Mouse (Mus musculus) left cerebral cortex, postnatal 25 days (tissue): ENCODE data around the gene Bysl. TPM values are rescaled to one million over a fixed set of nuclear protein-coding genes. Genes with fewer than 3 reads are reported as not detected.
"Not testable (repeated sequence)": the region's sequence is repeated elsewhere in the genome, so short reads cannot be mapped to it uniquely, and the experiment has no call there.

ENCODE experiments used
- DNase-seq, 2 experiments: peaks; one replicate each; pipeline ENCODE4 v3.0.0; 2022; ENCODE audit warnings: low spot score in 2 of 2, mixed read lengths in 1 of 2
- intact Hi-C: fragments of 180-260 bp; cut with DNase I; formaldehyde crosslinking; loops from one replicate; pipeline ENCODE4 v1.15.1; 2025
- total RNA-seq, 2 experiments: library from RNA; stranded (reverse); gene quantifications; 2 replicates each; pipeline ENCODE4 v1.2.3; 2021

The Bysl gene
- 10 to 100 TPM; 18.2 to 18.5 TPM for total RNA-seq

DNA sequence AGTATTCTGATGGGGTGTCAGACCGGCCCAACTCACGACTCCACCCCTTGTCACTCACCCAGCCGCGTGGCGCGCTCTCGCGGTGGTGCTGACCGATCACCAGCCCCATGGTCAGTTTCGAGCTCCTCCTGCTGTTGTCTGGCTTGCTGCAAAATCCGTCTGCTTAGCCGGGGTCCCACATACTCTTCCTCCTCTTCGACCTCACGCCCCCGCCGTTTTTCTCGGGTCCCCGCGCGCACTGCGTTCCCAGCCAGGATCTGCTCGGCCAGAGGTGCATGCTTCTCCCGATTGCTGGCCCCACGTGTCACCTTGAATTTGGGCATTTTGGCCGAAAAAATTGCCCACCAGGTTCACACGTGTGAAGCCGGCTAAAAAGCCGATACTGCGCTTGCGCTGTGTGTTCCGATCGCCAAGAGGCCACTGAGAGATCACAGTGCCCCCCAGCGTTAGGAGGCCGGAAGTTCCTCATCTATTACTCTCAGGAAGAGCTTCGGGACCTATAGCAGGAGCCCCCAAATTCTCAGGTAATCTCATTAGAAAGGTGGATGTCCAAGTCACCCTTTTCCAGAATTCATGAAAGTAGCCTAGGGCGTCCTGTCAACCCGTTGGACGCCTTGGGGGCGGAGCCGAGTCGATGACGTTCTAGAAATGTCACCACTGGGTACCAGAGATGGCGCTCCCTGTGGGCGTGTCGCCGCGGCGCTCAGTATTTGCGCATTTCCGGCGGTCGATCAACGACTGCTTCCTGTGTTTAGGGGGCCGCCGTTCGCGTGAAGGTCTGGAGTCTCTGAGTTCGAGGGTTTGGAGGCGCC lies at the start of gene Bysl, which contains the start of the genes Med20 and Gm20517:
Bysl (minus strand) TSS at position 644 of the 812 bp plus-strand sequence.
Med20 (plus strand) TSS at position 734 of the 812 bp plus-strand sequence.
Gm20517 (plus strand) TSS at position 741 of the 812 bp plus-strand sequence.
- DNase-seq = peak; percentile 96 to 98
- intact Hi-C loops = loop anchor here (5.0 kb wide), 1 partner anchor 76 kb away; the partner anchor contains the start of genes Frs3 and Tomm6

DNA sequence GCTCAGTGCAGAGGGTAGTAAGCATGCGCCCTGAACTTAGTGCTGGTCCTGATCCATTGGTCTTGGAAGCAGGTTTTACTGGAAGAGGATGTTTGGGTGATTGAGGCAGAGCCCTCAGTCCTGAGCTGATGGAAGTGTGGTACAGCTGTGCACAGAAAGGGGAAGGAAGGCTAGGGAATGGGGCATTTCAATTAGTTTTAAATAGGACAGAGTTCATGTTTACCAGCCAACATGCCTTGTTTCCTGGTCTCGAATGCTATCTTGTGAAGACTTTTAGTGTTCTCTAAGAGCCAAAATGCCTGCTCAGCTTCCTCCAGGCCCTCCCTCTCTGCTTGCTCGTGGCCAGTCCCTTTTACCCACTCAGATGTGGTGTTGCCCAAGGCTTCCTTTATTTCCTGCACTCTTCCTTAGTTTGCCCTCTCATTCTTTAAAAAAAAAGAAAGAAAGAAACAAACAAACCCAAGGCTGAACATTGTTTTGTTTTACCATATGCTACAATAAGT lies 47.5 kb upstream of the Bysl start:
- DNase-seq = no peak
- intact Hi-C loops = no loop called here

DNA sequence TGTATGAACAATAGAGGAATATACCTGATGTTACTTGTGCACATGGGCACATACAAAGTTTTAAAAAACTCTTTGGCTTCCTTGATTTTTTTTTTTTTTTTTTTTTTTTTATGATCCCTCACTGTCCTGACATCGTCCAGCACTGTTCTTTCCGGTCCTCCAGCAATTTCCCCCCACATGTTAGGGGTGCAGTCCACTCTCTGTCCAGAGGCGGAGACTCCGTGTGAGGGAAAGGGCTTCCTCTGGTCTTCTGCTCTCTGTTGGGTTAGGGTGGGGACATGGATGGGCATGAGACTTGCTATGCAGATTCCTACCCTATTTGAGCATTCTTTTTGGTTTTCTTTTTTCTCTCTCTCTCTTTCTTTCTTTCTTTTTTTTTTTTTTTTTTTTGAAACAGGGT lies 46.6 kb upstream of the Bysl start:
- no peak for DNase-seq
- intact Hi-C loops = no loop called here

DNA sequence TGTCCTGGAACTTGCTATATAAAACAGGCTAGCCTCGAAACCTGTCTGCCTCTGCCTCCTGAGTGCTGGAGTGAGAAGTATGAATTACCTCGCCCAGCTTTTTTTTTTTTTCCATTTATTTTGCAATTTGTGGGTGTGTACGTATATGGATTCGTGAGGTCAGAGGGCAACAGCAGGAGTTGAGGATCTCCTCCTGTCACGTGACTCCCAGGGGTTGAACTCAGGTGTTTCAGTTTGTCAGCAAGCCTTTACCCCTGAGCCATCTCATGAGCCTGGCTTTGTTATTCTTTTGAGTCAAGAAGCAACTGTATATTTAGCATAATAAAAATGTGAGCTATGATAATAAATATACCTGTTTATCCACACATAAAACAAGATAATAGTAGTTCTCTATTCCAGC lies 44.4 kb upstream of the Bysl start:
- no peak for DNase-seq
- intact Hi-C loops = no loop called here

DNA sequence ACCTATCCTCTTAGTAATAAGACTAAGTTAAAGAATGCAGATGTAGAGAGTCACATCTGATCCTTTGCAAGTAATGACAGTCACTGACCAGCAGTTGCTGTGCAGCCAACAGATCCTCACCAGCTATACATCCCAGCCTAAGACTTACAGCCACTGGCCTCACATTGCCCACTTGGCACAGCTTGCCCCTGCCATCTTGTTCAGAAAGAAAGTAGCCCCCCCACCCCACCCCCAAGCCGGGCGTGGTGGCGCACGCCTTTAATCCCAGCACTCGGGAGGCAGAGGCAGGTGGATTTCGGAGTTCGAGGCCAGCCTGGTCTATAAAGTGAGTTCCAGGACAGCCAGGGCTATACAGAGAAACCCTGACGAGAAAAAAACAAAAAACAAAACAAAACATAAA lies 43.1 kb upstream of the Bysl start:
- intact Hi-C loops, DNase-seq: not testable (repeated sequence)

DNA sequence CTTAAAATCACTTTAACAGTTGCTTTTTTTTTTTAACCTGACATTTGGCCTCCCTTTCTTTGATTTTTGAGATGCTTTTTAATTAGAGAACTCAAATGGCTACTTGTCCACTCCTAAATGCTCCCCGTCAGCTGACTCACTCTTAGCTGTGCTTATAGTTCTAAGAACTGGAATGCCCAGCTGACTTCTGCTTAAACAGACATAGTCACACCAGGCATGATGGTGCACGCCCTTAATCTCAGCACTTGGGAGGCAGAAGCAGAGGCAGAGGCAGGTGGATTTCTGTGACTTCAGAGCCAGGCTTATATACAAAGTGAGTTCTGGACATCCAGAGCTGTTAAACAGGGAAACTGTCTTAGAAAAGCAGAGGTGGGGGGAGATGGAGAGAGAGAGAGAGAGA lies 40.7 kb upstream of the Bysl start:
- intact Hi-C loops = no loop called here
- DNase-seq = no peak

DNA sequence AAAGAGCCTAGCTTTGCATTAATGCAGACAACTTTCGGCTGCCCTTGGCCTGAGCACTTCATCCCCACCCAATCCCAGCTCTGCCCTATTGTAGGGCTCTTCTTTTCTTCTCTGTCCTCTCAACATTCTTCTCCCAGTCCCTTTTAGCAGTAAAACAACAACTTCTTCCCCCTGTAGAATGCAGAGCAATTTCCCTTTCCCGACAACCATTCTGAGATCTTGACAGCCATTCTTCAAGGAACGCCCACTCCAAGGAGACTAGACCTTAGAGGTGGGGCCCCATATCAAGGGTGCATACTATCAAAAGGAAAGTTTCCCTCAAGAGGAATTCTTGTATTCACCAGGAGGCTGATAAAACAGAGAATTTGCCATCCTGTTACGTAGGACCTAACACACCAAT lies 37.7 kb upstream of the Bysl start:
- intact Hi-C loops = no loop called here
- DNase-seq = no peak

DNA sequence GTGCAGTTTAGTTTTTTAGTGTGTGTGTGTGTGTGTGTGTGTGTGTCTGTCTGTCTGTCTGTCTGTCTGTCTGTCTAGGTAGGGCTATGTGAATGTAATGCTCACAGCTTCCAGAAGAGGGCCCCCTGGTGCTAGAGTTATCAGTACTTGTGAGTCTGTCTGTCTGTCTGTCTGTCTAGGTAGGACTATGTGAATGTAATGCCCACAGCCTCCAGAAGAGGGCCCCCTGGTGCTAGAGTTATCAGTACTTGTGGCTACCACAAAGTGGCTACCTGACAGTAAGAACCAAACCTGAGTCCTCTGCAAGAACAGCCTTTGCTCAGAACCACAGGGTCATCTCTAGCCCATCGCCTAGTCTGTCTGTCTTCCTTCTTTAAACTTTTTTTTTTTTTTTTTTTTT lies 35.4 kb upstream of the Bysl start:
- peak; percentile 27 to 58 for DNase-seq
- intact Hi-C loops = loop anchor here (1.0 kb wide), 1 partner anchor 30 kb away; no protein-coding TSS in a partner anchor

DNA sequence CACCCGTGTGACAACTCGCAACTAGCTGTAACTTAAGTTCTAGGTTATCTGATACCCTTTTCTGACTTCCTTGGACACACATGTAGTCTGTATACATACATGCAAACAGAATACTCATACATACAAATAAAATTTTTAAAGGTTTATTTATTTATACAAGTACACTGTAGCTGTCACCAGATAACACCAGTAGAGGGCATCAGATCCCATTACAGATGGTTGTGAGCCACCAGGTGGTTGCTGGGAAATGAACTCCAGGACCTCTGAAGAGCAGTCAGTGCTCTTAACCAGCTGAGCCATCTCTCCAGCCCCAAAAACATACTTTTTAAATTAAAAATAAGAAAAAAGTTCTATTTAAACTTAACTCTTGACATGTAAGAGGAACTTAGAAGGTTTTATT lies 31.7 kb upstream of the Bysl start:
- intact Hi-C loops = no loop called here

DNA sequence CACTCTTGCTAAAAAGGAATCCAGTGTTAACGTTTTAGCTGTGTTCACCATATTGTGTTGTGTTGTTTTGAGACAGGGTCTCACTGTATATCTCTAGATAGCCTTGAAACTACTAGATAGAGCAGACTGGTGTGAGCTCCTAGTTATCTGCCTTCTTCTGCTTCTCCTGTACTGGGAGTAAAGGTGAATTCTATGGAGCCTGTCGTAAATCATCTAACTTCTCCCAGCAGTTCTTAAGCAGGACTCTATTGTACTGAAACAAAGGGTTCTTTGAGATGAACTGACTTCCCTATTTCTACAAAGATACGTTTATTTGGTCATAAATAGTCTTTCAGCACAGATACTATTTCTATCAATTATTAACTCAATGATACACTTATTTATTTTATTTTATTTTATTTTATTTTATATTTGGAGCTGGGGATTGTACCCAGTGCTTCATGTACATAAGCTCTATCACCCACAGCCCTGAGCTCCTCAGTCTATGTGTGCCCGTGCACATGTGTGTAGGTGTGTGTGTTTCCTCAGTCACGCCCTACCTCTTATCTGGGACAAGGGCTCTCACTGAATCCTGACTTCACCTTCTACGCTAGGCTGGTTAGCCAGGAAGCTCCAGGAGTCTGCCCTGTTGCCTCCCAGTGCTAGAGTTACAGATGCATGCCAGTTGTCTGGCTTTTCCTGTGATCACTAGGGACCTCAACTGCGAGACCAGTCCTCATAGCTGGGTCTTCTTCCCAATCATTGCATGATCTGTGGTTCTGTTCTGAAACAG lies 22.9 kb upstream of the Bysl start:
- DNase-seq = no peak
- intact Hi-C loops = no loop called here

More for the DNA sequence above, 31.7 kb upstream of the Bysl start:
- DNase-seq = no peak

DNA sequence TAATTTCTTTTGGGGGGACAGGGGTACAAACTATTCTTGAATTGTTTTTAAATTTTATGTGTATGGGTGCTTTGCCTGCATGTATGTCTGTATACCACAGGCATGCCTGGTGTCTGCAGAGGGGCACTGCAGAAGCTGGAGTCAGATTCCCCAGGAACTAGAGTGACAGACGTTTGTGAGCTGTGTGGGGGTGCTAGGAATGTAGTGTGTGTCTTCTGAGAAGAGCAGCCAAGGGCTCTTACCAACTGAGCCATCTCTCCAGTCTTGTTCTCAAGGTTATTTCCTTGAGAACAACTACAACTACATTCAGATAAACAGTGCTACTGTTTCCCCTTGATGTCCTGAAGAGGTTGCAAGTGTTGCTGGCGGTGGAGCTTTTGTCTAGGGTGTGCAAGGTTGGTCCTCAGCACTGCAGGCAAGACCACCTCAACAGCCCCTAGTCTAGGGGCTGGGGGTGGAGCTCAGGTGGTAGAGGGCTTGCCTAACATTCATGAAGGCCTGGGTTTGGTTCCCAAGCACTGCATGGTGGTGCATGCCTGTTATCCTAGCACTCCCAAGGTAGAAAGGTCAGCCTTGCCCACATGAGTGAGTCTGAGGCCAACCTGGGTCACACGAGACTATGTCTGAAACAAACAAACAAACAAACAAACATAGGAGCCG lies 21.0 kb upstream of the Bysl start:
- no peak for DNase-seq
- intact Hi-C loops = no loop called here

DNA sequence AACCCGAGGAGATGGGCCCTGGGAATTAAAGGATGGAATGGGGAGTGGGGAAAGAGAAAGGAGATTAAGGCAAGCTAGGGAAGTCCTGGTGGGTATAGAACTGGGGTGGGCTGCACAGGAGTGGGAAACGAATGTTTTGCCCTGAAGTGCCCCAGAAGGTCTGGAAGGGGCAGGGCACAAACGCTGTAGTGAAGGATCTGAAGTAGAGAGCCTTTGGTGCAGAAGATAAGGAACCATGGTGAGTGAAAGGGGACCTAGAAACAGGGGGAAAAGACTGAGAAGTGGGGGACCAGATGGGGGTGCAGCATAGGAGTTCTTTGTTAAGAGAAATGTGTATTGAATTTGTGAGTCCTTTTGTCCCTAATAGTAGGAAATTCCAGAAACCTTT lies 19.4 kb upstream of the Bysl start, which contains the start of gene Usp49:
Usp49 (plus strand) TSS at position 13 of the 388 bp plus-strand sequence.
- intact Hi-C loops = no loop called here
- no peak for DNase-seq

DNA sequence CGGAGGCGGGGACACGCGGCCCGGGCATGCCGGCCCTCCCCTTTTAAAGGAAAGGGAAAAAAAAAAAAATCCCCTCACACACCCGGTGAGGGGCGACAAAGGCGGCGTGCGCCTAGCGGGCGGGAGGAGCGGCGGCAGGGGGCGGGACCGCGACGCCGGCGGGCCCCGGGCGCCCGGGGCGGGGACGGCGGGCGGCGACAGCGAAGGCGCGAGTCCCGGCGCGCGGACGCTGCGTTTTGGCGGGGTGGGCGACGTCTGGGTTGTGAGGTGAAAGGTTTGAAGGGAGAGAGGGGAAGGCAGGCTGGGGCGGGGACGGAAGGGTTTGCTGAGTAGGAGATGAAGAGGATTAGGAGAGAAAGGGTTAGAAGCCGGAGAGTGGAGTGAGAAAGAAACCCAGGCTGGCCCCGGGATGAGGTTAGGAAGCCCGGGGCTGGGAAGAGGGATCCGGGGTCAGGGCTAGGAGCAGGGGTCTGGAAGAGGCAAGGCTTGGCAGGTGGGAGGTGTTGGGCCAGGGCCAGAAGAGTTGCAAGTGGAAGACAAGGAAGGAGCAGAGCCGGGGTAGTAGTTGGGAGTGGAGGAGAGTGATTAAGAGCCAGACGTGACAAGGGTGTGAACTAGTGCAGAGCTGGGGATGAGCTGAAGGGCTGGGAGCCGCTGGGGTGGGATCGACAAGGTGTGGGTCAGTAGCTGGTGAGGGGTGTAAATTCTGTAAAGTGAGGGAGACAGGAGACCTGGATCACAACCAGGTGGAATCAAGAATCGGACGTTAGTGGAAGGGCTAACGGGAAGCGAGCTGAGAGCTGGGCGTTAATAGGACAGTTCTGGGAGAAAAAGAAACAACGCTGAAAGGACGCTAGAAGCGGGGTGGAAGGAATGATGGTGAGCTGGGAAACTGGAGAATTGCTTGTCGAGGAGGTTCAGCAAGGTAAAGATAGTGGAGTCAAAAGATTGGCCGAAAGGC lies 18.7 kb upstream of the Bysl start:
- intact Hi-C loops = loop anchor here (1.0 kb wide), 1 partner anchor 58 kb away; the partner anchor contains the start of gene Tomm6
- DNase-seq = peak in 1 of 2 experiments; percentile 36

DNA sequence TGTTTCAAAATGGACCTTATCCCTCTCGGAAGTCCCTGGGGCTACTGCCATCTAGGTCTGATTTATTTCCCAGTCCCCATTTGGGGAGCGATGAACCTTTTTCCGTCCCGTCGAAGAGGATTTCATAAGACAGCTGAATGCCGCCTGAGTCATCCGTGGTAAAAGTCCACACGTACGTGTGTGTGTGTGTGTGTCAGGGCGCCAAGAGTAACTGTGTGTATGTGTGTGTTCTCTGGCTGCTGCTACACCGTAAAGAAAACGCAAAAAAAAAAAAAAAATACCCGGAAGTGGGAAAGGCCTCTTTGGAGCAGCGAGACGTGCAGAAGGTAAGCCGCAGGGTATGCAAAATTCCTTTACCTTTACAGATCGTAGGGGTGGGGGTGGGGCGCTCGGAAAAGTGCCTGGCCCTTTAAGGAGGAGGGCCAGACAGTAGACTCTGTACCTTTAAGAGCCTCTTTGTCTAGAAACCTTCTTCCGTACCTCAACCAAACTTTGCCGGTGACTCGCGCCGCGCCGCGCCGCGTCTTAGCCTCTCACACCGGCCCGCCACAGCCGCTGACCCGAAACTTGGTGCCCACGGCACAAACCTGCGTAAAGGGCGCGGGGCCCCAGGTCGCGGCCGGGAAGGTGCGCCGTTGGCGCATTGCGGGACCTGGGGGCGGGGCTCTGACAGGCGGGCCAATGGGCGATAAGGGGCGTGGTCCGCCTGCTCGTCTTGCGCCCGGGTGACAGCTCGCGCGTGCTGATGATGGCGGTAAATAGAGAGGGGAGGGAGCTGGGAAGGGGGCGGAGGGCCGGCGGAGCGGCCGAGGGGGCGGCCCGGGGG lies 17.8 kb upstream of the Bysl start:
- peak; percentile 95 to 96 for DNase-seq
- intact Hi-C loops = loop anchor here (1.0 kb wide), 1 partner anchor 59 kb away; the partner anchor contains the start of gene Tomm6

DNA sequence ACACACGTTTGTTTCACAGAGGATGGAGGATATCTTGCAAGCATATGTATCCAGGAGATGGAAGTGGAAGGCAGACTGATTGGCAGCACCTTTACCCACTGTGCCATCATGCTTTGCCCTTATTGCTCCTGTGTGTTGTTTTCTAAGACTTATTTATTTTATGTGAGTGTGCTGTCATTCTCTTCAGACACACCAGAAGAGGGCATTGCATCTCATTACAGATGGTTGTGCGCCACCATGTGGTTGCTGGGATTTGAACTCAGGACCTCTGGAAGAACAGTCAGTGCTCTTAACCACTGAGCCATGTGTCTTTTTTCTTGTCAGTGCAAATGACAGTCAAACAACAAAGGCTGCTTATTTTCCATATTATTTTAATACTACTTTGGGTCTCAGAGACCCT lies 16.5 kb upstream of the Bysl start:
- intact Hi-C loops = no loop called here
- DNase-seq = no peak

DNA sequence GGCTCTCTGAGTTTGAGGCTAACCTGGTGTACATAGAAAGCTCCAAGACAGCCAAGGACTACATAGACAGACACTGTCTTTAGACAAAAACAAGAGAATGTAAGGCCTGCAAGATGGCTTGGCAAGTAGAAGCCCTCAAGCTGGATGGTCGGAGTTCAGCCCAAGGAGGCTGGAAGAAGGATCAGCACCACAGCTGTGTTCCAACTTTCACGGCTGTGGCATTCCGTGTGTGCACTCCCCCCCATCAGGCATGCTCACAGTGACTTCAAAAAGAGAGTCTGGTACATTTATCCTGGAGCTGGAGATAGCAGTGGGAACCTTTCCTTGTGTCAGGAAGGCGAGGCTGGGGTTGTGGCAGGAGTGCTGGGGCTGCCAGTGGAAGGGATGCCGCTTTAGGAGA lies 14.7 kb upstream of the Bysl start:
- no peak for DNase-seq
- intact Hi-C loops = no loop called here

DNA sequence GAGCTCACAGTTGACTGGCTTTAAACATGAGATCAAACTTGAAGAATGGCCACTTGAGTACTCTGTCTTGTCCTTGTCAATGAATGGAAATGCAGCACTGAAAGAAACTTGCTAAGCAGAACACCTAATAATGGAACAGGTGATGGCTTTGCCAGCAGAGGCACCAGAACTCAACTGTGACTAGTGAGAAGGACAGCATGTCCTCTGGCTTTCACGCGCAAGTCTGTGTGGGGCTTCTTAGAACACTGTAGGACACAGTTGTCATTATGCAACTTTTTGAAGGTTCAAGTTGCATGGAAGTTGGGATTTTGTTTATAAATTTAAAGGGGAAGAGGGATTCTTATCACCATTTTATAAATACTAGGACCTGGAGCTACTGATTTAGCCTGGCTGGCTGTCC lies 13.8 kb upstream of the Bysl start:
- intact Hi-C loops = no loop called here
- no peak for DNase-seq

DNA sequence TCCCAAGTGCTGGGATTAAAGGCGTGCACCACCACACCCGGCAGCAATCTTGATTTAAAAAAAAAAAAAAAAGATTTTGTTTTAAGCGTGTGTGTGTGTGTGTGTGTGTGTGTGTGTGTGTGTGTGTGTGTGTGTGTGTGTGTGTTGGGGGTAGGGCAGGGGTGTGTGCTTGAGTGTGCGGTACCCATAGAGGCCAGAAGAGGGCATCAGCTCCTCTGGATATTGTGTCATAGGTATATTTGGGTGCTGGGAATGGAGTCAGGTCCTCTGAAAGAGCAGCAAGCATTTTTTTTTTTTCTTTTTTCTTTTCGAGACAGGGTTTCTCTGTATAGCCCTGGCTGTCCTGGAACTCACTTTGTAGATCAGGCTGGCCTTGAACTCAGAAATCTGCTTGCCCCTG lies 13.3 kb upstream of the Bysl start:
- DNase-seq, intact Hi-C loops: not testable (repeated sequence)
